Mouse (Mus musculus): Measurements from ENCODE around the gene Kcnd2. TPM values are rescaled to one million over a fixed set of nuclear protein-coding genes. Genes with fewer than 3 reads are reported as not detected.

The Kcnd2 gene
- total and polyA plus RNA-seq, 3 experiments: not detected

- no peak overlapping the region for H3K4me3 ChIP-seq (replicated peaks in 1 of 3; ENCODE audit: low read depth in 2 of 3, low read length in 2 of 3, poor library complexity in 1 of 3)
- no peak overlapping the region for H3K9ac ChIP-seq (ENCODE audit: insufficient read depth, low read depth)
- no peak overlapping the region for H3K27ac ChIP-seq (ENCODE audit: insufficient read depth, low read depth)
- H3K36me3 ChIP-seq (replicated peaks in 1 of 2; ENCODE audit: control insufficient read depth in 1 of 2, insufficient read depth in 1 of 2, low read length in 1 of 2): no peaks in the 10 kb centered on the region
- no peaks in the 10 kb centered on the region for H3K79me2 ChIP-seq (replicated peaks; ENCODE audit: control insufficient read depth, extremely low read depth, insufficient read depth, poor library complexity, severe bottlenecking)
- H3K4me1 ChIP-seq (ENCODE audit: control insufficient read depth in 1 of 2, insufficient read depth in 2 of 2): no peaks in the 10 kb centered on the region
- no peak for DNase-seq (ENCODE audit: extremely low read depth)
- no peak for TF ChIP-seq RCOR1 (conservative IDR thresholded peaks at IDR 0.05; ENCODE audit: low read depth, low read length)
- TF ChIP-seq CHD2 (IDR thresholded peaks at IDR 0.05; ENCODE audit: low read length): no peak
- no peak for TF ChIP-seq MAZ (IDR thresholded peaks at IDR 0.05; ENCODE audit: low read depth, low read length)
- TF ChIP-seq BHLHE40 (IDR thresholded peaks at IDR 0.05; ENCODE audit: low read depth, low read length): no peak
- TF ChIP-seq CTCF (conservative IDR thresholded peaks at IDR 0.05 in 1 of 2, IDR thresholded peaks at IDR 0.05 in 1 of 2; ENCODE audit: low read depth in 2 of 2, low read length in 2 of 2): no peak
- no peaks in the 10 kb centered on the region for H3K9me3 ChIP-seq (replicated peaks; ENCODE audit: low read length)
- in situ Hi-C loops (cut with MboI; ENCODE audit: low pct_ligation_motif_present, low pct_unique_long_range_greater_than_20kb, low sequenced_read_pairs) (no loop called here), dilution Hi-C loops (cut with MboI; ENCODE audit: extremely low pct_ligation_motif_present, extremely low pct_unique_long_range_greater_than_20kb, low sequenced_read_pairs) (no loop called here)
- no peak overlapping the region for H3K4me2 ChIP-seq (ENCODE audit: insufficient read depth, low read depth, poor library complexity, severe bottlenecking)
- no peaks in the 10 kb centered on the region for H3K27me3 ChIP-seq (replicated peaks)
These were observed 525.3 kb downstream of the Kcnd2 start for GRCm38 (mm10) chr6:21740606-21741005.

- H3K9ac ChIP-seq (ENCODE audit: insufficient read depth, low read depth): no peak overlapping the region
- DNase-seq (ENCODE audit: extremely low read depth): no peak
- no peak for TF ChIP-seq IRF4 (IDR thresholded peaks at IDR 0.05; ENCODE audit: low read depth, low read length)
- TF ChIP-seq BHLHE40 (IDR thresholded peaks at IDR 0.05; ENCODE audit: low read depth, low read length): no peak
- TF ChIP-seq NELFE (IDR thresholded peaks at IDR 0.05; ENCODE audit: low read depth, low read length): no peak
- TF ChIP-seq MAFK (IDR thresholded peaks at IDR 0.05; ENCODE audit: insufficient replicate concordance, low read length): no peak
- no peak for TF ChIP-seq POLR2AphosphoS2 (IDR thresholded peaks at IDR 0.05; ENCODE audit: low read depth, low read length)
- TF ChIP-seq SMC3 (IDR thresholded peaks at IDR 0.05; ENCODE audit: low read depth, low read length): no peak
- no peaks in the 10 kb centered on the region for H3K4me1 ChIP-seq (ENCODE audit: control insufficient read depth in 1 of 2, insufficient read depth in 2 of 2)
- no peak overlapping the region for H3K4me3 ChIP-seq (replicated peaks in 1 of 3; ENCODE audit: low read depth in 2 of 3, low read length in 2 of 3, poor library complexity in 1 of 3)
- no peaks in the 10 kb centered on the region for H3K79me2 ChIP-seq (replicated peaks; ENCODE audit: control insufficient read depth, extremely low read depth, insufficient read depth, poor library complexity, severe bottlenecking)
- no peaks in the 10 kb centered on the region for H3K27me3 ChIP-seq (replicated peaks)
- in situ Hi-C loops (cut with MboI; ENCODE audit: low pct_ligation_motif_present, low pct_unique_long_range_greater_than_20kb, low sequenced_read_pairs) (no loop called here), dilution Hi-C loops (cut with MboI; ENCODE audit: extremely low pct_ligation_motif_present, extremely low pct_unique_long_range_greater_than_20kb, low sequenced_read_pairs) (no loop called here)
- no peak overlapping the region for H3K4me2 ChIP-seq (ENCODE audit: insufficient read depth, low read depth, poor library complexity, severe bottlenecking)
- H3K9me3 ChIP-seq (replicated peaks; ENCODE audit: low read length): no peaks in the 10 kb centered on the region
- H3K27ac ChIP-seq (ENCODE audit: insufficient read depth, low read depth): no peak overlapping the region
- no peaks in the 10 kb centered on the region for H3K36me3 ChIP-seq (replicated peaks in 1 of 2; ENCODE audit: control insufficient read depth in 1 of 2, insufficient read depth in 1 of 2, low read length in 1 of 2)
These were observed 529.4 kb downstream of the Kcnd2 start for GRCm38 (mm10) chr6:21744615-21745266.

- in situ Hi-C loops (cut with MboI; ENCODE audit: low pct_ligation_motif_present, low pct_unique_long_range_greater_than_20kb, low sequenced_read_pairs): no loop called here
- Histone ChIP-seq H3K4me2 (ENCODE audit: insufficient read depth, low read depth, poor library complexity, severe bottlenecking) (no peak overlapping the region), H3K4me1 (ENCODE audit: control insufficient read depth in 1 of 2, insufficient read depth in 2 of 2) (no peaks in the 10 kb centered on the region), H3K36me3 (replicated peaks in 1 of 2; ENCODE audit: control insufficient read depth in 1 of 2, insufficient read depth in 1 of 2, low read length in 1 of 2) (no peaks in the 10 kb centered on the region), H3K9me3 (replicated peaks; ENCODE audit: low read length) (no peaks in the 10 kb centered on the region), H3K79me2 (replicated peaks; ENCODE audit: control insufficient read depth, extremely low read depth, insufficient read depth, poor library complexity, severe bottlenecking) (no peaks in the 10 kb centered on the region), H3K9ac (ENCODE audit: insufficient read depth, low read depth) (no peak overlapping the region), H3K27me3 (replicated peaks) (no peaks in the 10 kb centered on the region), H3K27ac (ENCODE audit: insufficient read depth, low read depth) (no peak overlapping the region), H3K4me3 (replicated peaks in 1 of 3; ENCODE audit: low read depth in 2 of 3, low read length in 2 of 3, poor library complexity in 1 of 3) (no peak overlapping the region)
- TF ChIP-seq POLR2A (IDR thresholded peaks at IDR 0.05; ENCODE audit: low read depth, low read length) (no peak), HCFC1 (IDR thresholded peaks at IDR 0.05; ENCODE audit: low read depth, low read length) (no peak), KAT2A (IDR thresholded peaks at IDR 0.05; ENCODE audit: insufficient replicate concordance, low read length) (no peak), MAFK (IDR thresholded peaks at IDR 0.05; ENCODE audit: insufficient replicate concordance, low read length) (no peak), PAX5 (IDR thresholded peaks at IDR 0.05; ENCODE audit: low read length) (no peak), NRF1 (IDR thresholded peaks at IDR 0.05; ENCODE audit: low read depth, low read length) (no peak), JUND (conservative IDR thresholded peaks at IDR 0.05; ENCODE audit: low read depth, low read length) (no peak), USF1 (IDR thresholded peaks at IDR 0.05; ENCODE audit: low read depth, low read length) (no peak)
- no peak for DNase-seq (ENCODE audit: extremely low read depth)
- dilution Hi-C loops (cut with MboI; ENCODE audit: extremely low pct_ligation_motif_present, extremely low pct_unique_long_range_greater_than_20kb, low sequenced_read_pairs): no loop called here
These were observed 532.2 kb downstream of the Kcnd2 start for GRCm38 (mm10) chr6:21747536-21747935.

All from CH12.LX (cell line).